Mouse (Mus musculus): ENCODE measurements around the gene Olfr1393.

The Olfr1393 gene

DNA sequence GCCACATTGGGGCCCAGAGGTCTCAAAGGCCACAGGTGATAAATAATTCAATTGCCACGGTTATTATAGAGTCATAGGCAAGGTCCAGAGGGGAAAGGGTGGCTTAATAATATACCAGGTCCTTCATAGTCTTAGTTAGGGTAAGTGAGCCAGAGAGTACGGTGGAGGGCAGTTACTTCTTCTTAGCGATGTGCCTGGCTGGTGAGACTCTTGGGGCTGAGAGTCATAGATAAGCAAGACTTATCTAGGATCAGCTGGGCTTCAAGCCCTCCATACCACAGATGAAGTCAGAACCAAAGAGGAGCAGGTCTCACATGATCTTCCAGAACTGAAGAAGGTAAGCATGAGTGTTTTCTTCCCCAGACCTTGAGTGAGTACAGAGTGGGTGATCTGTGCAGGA lies at the start of gene Olfr1393:
Gene Olfr1393 (plus strand): TSS at position 83 of the 400 bp plus-strand sequence.
- DNase-seq (ENCODE audit: low read depth, low spot score), result no peak

DNA sequence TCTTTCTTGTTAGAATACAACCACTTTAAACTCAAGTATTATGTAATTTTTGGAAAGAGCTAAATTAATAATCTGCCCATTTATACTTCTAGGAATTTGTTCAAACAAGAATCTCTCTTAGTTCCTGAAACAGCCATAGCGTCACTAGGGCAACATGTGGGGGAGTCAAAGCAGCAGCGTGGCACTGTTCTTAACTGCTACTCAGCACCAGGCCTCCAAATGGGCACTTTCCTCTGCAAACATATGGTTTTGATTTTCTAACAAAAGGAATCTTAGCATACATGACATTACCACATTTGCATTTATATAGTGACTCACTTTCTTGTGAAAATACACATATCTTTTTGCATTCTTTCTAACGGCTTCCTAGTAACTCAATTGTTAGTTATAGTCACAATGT lies 45.3 kb upstream of the Olfr1393 start:
- peak; percentile 76 for DNase-seq (ENCODE audit: low read depth, low spot score)

DNA sequence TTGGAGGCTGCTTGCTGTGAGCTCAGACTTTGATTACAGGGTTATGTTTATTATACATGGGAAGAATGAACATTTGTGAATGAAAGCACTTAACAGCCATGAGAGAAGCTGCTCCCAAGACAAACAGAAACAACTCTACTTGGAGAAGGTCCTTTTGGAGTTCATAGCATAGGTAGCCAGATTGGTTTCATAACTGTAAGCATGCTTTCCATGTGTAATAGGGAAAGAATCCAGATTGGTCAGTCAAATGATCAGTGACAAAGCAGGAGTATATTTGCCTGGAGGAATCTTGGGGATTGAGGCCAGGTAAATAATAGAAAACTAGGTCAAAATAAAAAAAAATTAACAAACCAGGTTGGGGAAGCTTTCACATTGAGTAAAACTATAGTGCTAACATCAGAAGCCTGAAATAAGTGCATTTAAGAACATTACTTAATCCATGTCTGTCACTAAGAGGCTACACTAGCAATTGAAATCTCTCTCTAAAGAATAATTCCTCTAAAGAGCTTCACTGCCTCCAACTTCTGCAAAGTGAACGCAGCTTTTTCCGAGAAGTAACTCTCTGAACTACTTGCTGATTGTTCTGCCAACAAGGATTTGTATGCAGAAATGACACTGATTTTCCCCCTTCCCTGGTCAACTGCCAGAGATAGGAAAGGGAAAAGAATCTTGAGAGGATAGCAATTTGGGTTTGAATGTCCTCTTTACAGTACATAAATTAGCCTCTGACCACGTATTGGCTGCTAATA lies 42.5 kb upstream of the Olfr1393 start:
- DNase-seq (ENCODE audit: low read depth, low spot score), result no peak

DNA sequence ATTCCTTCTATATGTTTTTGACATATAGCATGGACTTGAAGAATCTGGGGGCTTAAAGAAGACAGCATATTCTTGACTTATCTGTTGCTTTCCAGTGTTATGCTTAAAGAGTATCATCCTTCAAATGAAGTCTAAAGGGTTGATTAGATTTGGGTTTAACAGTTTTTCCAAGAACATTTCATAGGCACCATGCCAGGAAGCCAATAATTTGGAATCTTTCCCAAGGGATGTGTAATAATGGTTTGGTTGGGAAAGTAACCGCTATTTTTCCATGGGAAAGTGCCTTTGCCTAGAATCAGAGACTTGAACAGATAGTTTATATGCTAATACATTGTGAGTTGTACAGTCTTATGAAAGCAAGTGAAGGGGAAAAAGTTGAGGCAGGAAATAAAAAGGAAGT lies 41.2 kb upstream of the Olfr1393 start:
- DNase-seq (ENCODE audit: low read depth, low spot score), result no peak

DNA sequence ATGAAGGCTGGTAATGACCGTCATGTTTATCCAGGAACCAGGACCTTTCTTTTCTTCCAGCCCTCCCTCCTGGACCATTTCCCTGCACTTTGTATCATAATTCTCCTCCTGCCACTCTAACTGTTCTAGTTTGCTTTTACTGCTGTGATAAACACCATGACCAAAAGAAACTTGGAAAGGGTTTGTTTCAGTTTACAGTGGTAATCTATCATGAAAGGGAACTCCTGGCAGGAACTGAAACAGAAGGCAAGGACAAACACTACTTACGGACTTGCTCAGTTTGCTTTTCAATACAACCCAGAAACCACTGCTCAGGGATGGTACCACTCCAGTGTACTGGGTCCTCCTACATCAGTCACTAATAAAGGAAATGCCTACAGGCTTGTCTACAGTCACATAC lies 40.6 kb upstream of the Olfr1393 start:
- peak; percentile 21 for DNase-seq (ENCODE audit: low read depth, low spot score)

DNA sequence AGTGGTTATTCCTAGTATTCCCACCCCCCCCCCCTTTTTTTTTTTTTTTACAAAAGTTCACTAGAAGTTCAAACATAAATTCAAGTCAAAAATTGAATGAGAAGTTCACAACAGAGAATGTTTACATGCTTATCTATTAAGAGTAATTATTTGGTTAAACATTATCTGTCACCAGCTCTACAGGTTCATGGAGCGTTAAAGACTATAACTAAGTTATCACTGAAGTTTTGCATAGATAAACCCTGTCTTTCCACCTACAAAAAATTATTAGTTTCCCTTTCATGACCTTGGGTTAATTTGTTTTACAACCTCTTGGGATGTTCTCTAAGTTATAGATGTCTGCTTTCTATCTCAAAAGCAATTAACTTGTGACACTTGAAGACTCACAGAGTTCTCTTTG lies 37.8 kb upstream of the Olfr1393 start:
- DNase-seq (ENCODE audit: low read depth, low spot score), result no peak

DNA sequence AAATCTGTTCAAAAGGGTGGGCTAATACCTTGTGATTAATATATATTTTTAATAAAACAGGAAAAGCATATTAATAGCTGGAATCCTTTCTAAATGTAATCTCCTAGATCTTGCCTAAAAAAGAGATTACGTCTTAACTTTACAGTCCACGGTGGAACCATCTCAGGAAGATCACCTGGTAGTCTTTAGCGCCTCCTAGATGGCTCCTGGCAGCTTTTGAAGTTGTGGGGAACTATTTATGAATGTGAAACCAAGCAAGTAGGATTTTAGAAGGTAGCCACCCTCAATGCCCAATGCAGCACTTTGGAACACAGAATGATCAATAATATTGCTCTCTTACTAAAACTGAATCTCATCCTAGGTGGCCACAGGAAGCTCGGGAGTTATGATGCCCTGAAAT lies 37.2 kb upstream of the Olfr1393 start:
- DNase-seq (ENCODE audit: low read depth, low spot score), result no peak

DNA sequence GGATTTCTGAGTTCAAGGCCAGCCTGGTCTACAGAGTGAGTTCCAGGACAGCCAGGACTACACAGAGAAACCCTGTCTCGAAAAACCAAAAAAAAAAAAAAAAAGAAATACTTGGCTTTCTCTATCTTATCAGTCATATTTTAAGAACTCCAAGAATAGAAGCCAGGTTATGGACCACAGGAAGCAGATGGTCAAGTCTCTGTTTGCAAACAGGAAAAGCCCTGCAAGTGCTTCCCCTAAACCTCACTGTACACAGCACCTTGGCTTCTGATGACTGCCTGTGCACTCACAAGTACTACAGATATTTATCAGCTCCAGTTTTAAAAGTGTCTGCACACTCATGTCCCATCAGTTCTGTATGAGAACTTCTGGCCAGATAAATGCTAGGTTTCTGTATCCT lies 36.6 kb upstream of the Olfr1393 start:
- no peak for DNase-seq (ENCODE audit: low read depth, low spot score)

DNA sequence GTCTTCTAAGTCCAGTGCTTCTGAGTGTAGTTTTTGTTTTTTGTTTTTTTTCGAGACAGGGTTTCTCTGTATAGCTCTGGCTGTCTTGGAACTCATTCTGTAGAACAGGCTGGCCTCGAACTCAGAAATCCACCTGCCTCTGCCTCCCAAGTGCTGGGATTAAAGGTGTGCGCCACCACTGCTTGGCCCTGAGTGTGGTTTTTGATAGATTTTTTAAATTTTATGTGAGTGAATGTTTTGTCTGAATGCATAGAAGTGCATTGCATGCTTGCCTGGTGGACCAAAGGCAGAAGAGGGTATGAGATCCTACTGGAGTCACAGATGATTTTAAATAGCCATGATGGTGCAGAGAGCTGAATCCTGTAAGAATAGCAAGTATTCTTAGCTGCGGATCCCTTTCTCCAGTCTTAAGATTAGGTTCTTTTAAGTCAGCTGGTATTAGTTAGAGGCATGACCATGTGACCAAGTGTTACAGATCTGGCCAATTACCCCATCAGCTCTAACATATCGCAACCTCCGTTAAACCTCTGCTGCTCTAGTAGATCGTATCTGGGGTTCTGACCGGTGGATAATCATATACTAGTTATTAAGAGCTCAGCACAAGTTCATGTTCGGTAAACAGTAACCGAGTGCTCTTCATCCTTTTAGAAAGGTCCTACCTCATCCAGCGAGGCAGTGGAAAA lies 35.0 kb upstream of the Olfr1393 start:
- peak; percentile 47 for DNase-seq (ENCODE audit: low read depth, low spot score)

DNA sequence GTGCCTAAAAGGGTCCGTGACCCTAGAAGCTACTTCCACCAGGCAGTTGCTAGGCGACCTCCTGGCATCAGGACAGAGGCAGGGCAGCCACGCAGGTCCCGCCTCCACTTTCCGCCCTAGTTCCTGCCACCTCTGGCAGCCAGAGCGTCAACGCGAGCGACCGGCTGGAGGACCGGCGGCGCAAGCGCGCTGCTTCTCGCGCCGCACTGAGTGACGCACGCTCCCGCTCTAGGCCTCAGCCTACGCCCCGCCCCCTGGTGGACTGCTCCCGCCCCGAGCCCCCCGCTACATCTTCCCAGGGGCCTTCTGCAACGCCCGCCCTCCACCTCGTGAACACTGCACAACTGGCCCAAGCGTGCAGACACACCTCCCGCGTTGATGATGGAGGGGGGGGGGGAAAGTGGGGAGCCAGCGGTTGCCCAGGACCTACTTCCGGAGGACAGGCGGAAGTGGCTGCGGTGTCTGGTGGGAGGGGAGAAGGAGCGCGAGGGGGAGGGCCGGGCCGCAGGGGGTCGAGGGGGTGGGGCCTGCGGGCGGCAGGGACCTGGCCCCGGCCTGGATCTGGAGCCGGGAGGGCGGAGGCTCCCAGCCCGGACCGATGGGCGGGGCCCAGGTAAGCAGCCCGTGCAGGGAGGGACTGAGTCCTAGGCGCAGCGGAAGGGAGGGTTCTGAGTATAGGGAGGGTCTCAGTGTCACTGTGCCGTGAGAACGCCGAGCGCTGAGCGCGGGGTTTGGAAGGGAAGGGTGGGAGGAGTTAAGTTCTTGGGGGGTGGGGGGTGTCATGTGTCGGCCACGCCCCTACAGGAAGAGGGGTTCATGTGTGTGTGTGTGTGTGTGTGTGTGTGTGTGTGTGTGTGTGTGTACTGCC lies 34.1 kb upstream of the Olfr1393 start, which contains the start of gene Mgat1:
Gene Mgat1 (plus strand): TSS at position 465 of the 868 bp plus-strand sequence.
- peak; percentile 98 for DNase-seq (ENCODE audit: low read depth, low spot score)

DNA sequence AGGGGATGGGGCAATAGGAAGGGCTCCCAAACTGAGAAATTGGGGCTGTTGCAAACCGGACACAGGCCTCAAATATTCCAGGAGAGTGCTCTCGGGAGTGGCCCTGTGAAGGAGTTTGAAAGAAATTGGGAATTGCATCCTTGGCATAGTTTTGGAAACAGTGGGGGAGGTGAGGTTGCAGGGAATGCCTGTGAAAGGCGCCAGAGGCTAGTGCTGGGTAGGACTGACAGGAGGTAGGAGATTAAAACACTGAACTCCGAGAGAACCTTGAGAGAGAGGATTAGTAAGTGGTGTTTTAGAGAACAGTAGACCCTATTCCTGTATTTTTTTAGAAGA lies 33.5 kb upstream of the Olfr1393 start:
- DNase-seq (ENCODE audit: low read depth, low spot score), result no peak

DNA sequence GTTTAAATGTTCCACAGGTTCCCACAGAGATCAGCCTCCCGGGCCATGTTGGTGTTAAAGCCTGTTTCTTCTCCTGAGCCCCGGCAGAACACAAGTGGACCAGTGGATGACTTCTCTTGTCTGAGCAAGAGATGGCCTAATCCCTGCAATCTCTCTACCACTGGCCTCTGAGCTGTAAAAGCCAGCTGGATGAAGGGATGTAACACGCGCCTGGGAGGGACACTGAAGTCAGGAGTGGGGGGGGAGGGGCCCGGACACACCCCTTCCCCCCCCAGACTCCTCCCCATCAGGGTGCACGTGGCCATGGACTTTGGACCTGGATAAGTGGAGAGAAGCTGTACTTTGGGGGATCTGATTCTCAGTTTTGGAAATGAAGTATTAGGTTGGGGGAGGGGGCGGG lies 32.9 kb upstream of the Olfr1393 start:
- DNase-seq (ENCODE audit: low read depth, low spot score), result no peak

DNA sequence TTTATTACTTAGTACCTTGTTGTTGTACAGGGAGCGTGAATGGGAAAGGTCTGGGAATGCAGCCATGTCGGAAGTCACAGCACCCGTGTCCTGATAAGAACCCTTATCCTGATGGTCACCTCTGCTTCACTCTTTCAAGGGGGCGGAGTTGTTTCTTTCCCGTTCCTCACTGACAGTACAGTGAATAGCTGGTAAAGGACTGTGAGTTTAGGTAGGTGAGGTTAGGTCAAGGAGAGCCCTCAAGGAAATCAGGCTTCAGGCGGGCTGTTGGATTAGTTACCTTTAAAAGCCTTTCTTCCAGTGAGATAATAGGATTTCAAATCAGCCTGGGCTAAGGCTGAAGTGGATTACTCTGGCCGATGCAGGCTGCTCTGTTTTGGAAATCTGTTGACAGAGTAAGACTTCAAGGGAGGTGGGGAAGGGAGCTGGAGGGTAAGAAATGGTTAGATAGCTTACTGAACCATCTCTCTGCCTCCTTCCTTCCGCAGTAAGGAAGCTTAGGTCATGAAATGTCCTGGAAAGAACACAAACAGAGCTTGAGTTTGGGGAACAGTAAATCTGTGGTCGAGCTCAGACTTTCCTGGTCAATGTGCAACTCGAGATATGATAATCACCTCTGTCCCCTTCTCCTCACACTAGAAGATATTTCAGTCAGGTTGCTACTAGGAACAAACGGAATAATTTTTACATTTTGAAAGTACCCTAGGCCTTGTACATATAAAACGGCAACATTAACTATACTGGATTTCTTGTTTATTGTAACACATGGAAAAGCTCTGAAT lies 32.3 kb upstream of the Olfr1393 start:
- DNase-seq (ENCODE audit: low read depth, low spot score), result no peak

DNA sequence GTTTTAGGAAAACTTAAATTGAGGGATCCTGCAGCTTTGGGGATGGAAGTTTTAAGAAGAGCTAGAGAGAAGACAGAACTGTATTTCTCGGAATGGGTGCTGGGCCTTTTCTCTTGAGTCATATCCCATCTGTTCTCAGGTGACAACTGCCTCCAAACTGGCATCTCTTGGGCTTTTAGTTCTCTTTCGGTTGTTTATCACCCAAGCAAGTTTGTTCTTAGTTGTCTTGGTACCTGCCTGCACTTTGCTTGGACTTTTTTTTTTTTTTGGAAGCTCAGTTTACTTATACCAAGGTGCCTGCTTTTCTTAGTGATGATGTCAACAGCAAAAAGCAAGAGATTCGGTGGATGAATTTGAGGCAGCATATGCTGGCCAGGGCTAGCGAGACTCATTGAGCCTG lies 31.6 kb upstream of the Olfr1393 start:
- DNase-seq (ENCODE audit: low read depth, low spot score), result no peak

DNA sequence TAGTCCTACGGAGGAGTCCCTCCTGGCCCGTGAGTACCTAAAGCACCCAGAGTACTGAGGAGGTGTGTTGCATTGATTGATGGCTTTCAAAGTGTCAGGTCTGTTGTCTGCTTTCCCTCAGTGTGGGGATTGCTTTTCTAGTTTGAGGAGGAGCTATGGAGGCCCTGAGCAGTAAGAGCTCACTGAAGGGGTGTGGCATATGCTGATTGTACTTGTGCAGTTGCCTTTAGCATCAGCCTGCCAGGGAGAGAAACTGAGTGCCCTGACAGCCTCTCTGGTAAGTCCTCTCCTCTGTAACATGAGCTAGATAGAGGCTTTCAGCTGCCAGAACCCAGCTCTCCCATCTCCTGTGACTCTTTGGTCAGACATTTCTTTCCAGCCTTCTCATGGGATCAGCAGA lies 30.8 kb upstream of the Olfr1393 start:
- DNase-seq (ENCODE audit: low read depth, low spot score), result no peak

DNA sequence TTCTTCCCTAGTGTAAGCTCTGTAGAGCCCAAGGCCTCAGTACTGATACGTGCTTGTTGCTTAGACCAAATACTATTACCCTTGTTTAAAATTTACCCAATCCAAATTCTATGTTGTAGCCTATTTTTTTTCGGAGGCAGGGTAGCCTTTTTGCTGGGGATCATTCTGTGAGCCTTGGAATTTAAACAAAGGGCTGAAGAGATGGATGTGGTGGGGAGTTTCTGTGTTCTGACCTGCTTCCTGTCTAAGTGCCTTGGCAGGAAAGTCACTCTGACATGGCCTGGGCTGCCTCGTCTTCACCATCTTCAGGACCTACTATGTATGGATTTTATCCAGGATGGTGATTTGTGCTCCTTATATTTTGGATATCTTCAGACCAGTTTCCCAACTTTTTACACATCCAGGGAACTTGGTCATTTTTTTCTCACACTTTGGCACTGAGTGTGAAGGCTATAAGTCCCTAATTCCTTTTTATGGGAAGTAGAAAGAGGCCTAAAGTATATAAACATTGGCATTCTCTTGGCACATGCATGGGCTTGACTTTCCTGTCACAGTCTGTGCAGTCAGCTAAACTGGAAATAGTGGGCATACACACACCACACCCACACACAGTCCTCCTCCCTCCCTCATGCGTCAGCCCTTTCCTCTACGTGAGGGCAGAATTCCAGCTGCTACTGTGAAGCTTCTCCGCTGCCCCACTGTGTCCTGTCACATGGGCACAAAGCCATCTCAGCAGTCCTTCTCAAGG lies 29.7 kb upstream of the Olfr1393 start:
- DNase-seq (ENCODE audit: low read depth, low spot score), result peak; percentile 69

DNA sequence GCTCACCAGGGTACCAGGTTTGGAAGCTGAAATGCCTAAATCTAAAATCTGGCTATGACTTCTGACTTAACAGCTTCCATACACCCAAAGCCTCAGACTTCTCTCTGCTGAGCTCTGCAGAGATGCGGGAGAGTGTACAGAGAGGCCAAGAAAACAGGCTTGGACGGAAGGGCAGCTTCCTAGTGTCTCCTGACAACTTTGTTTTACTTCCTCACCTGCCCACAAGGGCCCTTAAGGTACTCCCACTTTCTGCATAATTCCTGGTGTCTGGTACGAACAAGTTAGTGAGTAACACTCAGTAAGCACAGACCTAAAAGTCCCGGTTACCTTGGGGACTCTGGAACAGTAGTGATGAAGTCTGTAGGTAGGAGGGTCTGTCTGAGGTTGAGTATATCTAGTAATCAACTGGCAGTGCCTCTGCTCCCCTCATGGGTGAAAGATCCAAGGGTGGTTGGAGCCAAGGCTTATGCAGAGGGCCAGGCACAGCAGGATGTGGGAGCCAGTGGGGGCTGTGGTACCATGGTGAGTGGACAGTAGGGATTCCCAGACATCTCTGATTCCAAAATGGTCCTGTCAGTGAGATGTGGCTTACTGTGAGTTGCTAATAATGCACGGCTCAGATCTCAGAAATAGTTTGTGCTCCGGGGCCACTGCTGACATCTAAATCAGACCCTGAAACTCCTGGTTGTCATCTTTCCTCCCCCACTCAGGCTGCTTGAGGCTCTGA lies 29.0 kb upstream of the Olfr1393 start:
- DNase-seq (ENCODE audit: low read depth, low spot score), result no peak

DNA sequence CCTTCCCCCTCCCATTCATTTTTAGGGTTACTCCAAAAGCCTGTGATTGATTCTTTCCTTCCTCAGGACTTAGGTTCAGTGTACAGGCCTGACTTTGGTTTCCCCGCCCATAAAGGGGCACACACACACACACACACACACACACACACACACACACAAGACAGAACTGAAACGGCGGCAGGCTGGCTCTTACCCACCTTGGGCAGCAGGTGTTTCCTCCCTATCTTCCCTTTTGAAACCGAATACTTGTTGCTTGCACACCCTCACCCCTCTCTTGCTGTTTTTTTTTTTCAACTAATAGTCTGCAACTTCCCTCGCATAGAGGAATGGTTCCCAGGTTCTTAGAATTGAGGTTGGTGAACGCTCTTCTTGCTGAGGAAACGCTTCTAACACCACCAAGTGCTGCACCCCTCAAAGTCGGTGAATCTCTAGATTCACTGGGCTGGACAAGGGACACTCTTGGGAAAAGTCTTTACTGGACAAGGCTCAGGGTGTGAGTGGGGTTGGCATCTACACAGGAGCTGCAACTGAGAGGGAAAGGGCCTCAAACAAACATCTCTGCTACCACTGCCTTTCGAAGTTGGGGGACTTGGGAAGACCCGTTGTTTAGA lies 28.2 kb upstream of the Olfr1393 start:
- no peak for DNase-seq (ENCODE audit: low read depth, low spot score)

DNA sequence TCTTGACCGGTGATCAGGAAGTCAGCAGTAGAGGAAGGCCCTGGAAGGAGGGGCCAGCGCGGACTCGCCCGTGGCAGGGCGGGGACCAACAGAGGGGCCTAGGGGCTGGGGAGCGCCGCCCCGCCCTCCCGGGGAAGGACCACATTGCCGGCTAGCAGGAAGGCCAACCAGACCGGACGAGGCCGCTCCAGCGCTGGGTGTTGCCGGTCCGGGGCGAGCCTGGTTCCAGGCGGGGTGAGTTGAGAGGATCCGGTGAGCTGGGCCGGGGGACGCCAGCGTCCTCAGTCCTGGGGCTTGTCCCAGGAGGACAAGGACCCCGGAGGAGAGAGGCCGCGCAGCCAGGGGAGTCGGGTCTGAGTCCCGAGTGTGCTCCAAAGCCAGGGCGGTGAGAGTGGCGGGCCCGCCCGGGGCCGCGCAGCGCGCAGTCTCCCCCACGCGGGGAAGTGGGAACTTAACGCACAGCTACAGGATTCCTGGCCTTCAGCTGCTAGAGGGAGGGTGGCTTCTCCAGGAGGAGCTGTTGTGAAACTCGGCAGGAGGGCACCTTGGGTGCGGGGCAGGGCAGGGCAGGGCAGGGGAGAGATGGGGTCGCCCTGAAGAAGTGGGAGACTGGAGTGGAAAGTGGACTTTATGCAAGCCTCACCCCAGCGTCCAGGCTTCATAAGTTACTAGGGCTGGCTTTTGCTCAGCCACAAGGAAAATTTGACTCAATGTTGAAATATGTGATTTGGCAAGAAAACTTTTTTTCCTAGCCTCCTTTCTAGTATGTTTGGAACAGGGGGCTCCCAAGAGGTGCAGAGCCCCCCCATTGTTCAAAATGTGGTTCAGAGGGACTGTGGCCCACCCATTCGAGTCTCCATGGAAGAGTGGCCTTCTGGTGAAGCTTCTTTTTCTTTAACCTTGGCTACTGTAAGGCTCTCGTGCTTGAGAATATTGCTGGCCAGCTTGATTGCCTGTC lies 27.4 kb upstream of the Olfr1393 start:
- DNase-seq (ENCODE audit: low read depth, low spot score), result peak; percentile 73
